Mouse (Mus musculus) E14TG2a.4 (cell line): Measurements from ENCODE around the gene Vmn2r11.
"Not testable (repeated sequence)": the region's sequence is repeated elsewhere in the genome, so short reads cannot be mapped to it uniquely, and the experiment has no call there.

Experiments
- CTCF ChIP-seq: conservative IDR thresholded peaks from 2 replicates; pipeline ENCODE4 v1.5.1; 2014; ENCODE audit warnings: low read length
- NANOG ChIP-seq: IDR thresholded peaks from 2 replicates; pipeline ENCODE4 v1.6.1; 2014; ENCODE audit warnings: borderline replicate concordance, low read length, mixed read lengths
- POU5F1 ChIP-seq: IDR thresholded peaks from 2 replicates; pipeline ENCODE4 v1.6.1; 2014; ENCODE audit warnings: low read length, borderline replicate concordance

GRCm38 (mm10) chr5:109097850-109098249, 38.5 kb upstream of the Vmn2r11 start, which contains the start of gene Vmn2r12:
- not testable (repeated sequence) for TF ChIP-seq CTCF, NANOG, POU5F1
